Mouse (Mus musculus): ENCODE results near the gene Ptpro.
"Not testable (repeated sequence)": the region's sequence is repeated elsewhere in the genome, so short reads cannot be mapped to it uniquely, and the experiment has no call there.

Gene Ptpro

DNA sequence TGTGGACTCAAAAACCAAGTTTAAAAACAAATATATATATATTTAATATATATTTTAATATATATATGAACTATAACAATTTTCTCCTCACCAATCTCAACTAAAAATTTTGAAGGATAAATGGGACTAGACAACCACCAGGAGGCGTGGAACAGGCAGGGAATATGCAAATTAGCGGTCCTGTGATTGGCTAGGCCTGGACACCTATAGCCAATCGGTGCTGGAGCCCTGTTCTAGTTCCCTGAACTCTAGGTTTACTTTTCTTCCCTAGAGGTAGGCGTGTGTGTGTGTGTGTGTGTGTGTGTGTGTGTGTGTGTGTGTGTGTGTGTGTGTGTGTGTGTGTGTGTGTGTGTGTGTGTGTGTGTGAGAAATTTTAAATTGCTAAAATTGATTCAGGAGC lies 134.8 kb downstream of the Ptpro start:
- DNase-seq (ENCODE audit: low spot score): no peak

DNA sequence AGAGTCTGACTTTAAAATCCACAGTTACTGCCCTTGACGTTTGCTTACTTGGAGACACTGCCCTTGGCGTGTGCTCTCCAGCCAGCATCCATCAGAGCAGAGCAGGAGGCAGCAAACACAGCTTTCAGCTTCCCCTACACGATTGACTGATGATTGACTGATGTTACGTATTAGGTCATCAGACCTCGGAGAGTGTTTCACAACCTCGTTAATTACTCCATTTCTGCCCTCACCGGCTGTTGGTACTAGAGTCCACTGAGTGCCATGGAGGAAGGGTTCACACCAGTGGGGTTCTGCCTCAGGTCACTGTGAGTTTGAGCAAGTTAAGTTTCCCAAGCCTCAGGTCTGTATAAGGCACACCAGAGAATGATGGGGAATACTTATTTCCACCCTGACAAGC lies 143.0 kb downstream of the Ptpro start:
- DNase-seq (ENCODE audit: low spot score): no peak

DNA sequence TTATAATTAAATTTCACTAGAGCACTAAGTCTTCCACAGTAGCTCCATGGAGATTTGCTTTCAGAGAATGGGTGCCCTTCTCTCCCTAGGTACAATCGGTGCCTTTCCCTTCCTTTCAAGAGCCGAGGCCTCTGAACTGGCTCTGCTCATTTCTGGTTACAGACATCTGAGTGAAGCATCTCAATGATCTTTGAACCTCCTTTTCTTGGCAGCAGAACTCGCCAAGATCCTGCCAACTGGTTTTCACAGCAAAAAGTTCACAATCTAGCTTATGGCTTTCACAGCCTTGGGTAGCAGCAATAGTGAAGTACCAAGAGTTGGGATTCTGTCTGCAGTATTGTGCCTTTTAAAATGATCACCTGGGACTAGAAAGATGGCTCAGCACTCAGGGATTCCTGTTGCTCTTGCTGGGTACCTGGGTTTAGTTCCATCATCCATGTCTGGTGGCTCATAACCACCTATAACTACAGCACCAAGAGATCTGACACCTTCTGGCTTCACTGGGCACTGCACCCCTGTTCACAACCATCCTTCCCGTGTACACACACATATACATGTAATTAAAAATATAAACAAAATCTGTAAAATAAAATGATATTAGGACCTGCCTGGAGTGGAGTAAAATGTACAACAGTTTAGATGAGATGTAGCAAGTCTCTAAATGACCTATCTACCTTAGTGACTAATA lies 144.1 kb downstream of the Ptpro start:
- DNase-seq (ENCODE audit: low spot score): no peak

DNA sequence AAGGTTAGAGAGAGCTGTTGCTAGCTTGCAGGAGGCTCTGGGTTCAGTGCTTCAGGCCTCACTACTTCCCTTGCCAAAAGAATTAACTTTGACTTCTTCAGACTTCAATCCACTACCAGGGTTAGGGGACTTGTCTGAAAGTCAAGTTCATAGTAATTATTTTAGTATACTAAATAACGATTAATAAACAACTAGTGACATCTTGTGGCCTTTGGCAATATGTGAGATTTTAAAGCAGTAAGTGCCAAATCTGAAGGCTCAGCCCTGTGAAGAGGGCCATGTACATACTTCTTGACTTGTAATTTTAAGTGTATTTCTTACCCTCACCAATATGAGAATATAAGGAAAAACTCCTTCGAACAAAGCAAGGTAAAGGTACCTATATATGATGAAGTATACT lies 145.2 kb downstream of the Ptpro start:
- no peak for DNase-seq (ENCODE audit: low spot score)

DNA sequence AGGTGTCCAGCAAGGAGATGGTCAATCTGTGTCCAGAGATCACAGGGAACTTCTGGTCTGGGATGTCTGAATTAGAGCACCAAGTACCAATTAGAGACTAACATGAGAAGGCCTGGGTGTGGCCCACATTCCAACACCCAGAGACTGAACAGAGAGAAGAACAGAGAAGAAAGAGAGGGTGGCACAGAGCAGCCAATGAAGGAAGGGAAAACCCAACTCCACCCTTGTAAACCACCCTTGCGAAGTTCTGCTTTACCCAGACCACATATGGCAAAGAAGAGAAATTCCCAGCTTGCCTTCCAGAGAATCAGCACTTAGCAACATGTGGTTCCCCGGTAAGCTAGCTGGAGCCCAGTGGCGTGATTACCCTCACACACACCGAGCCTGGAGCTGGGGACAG lies 152.1 kb downstream of the Ptpro start:
- no peak for DNase-seq (ENCODE audit: low spot score)

- DNase-seq (ENCODE audit: low spot score): no peak
Measured at GRCm38 (mm10) chr6:137405690-137406089, 153.6 kb downstream of the Ptpro start.

- DNase-seq (ENCODE audit: low spot score): no peak
Measured at GRCm38 (mm10) chr6:137410510-137410909, 158.4 kb downstream of the Ptpro start.

GRCm38 (mm10) chr6:137411901-137412378 lies 159.8 kb downstream of the Ptpro start:
- DNase-seq (ENCODE audit: low spot score): no peak

- no peak for DNase-seq (ENCODE audit: low spot score)
Measured at GRCm38 (mm10) chr6:137413045-137413444, 160.9 kb downstream of the Ptpro start.

- peak; percentile 62 for DNase-seq (ENCODE audit: low spot score)
Measured at GRCm38 (mm10) chr6:137414531-137415405, 162.6 kb downstream of the Ptpro start.

GRCm38 (mm10) chr6:137422777-137423176 lies 170.7 kb downstream of the Ptpro start:
- no peak for DNase-seq (ENCODE audit: low spot score)

DNA sequence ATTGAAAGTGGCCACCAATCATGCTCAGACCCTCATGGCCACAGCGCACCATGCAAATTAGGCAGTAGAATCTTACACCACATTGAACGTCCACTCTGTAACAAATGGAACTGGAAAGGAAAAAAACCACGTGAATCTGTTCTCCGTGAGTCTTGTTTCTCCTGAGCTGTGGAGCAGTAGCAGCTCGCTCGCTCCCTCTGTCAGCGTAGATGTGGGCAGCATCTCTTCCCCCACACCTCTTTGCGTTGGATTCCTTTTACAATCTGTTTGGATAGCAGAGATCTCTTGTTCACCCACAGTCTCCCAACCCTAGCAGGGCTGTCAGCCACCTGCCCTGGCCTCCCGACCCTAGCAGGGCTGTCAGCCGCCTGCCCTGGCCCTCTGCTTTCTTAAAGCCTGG lies 171.7 kb downstream of the Ptpro start:
- no peak for DNase-seq (ENCODE audit: low spot score)

- DNase-seq (ENCODE audit: low spot score): no peak
Measured at GRCm38 (mm10) chr6:137425500-137426432, 173.6 kb downstream of the Ptpro start.

GRCm38 (mm10) chr6:137433521-137434137 lies 181.5 kb downstream of the Ptpro start:
- DNase-seq (ENCODE audit: low spot score): no peak

DNA sequence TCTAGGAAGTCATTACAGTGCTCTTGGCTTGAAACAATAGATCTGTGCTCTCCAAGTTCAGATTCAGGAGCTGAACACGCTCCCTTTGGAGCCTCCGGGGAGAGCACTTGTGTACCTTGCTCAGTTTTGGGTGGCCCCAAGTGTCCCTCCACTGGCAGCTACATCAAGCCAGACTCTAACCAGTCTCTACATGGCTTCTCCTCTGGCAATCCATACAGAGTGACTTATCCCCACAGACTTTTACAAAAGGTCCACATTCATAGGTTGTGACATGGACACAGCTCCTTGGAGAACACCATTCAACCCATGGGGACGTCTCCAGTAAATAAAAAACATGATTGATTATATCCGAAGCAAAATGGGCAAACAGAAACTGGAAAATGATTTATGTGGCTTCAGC lies 185.4 kb downstream of the Ptpro start:
- DNase-seq (ENCODE audit: low spot score): no peak

GRCm38 (mm10) chr6:137437902-137438580 lies 185.9 kb downstream of the Ptpro start:
- DNase-seq (ENCODE audit: low spot score): no peak

DNA sequence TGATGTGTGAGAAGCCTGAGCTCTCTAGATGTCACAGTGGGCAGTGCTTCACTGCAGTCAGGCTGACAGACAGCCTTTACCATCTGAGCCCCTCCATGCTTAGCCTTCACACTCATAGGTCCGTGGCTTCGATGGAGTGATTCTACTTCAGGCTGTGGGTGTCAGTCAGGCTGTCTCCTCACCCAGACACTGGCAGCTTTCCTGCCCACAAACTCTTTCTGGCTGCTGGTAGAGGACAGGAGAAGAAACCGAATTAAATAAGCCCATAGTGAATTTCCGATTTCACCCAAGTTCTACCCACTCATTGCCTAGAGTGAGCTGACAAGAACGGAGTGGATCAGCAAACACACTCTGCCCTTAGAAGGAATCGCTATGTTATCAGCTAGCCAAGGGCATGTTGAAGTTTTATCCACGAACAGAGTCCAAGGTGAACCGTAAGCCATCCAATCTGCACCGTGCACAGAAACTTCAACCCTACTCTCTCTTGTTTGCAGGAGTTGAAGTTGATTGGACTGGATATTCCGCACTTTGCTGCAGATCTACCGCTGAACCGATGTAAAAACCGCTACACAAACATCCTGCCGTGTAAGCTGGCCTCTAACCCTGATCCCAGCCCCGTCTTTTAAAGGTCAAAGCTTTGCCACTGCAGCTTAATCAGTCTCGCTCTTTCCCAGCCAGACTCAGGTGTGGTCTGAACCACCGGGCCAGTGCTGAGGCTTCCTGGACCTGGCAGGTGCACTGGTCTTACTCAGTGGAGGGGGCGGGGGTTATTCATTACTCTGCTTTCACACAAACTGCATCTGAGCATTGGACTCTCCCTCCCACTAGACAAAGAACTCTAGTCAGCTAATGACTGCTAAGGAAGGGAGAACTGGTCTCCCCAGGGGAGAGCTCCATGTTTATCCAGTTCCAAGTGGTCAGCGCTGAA lies 188.7 kb downstream of the Ptpro start:
- no peak for DNase-seq (ENCODE audit: low spot score)

DNA sequence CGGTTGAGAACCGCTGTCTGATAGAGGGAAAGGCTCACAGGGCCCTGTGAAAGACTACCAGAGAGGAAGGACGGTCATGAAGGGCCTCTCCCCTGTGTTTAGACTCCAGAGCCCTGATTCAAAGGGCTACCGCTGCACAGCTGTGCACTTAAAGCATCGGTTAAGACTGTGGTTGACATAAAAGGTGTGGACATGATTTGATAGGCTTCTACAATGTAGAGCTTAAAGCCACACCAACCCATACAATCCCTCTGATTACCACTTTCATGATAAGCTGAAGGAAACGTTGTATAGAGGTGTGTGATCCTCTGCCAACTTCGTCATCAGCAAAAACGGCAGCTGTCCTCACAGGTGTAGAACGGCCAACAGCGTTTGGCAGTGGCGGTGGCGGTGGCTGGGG lies 191.0 kb downstream of the Ptpro start:
- no peak for DNase-seq (ENCODE audit: low spot score)

- not testable (repeated sequence) for DNase-seq (ENCODE audit: low spot score)
Measured at GRCm38 (mm10) chr6:137446116-137446515, 194.0 kb downstream of the Ptpro start.

DNA sequence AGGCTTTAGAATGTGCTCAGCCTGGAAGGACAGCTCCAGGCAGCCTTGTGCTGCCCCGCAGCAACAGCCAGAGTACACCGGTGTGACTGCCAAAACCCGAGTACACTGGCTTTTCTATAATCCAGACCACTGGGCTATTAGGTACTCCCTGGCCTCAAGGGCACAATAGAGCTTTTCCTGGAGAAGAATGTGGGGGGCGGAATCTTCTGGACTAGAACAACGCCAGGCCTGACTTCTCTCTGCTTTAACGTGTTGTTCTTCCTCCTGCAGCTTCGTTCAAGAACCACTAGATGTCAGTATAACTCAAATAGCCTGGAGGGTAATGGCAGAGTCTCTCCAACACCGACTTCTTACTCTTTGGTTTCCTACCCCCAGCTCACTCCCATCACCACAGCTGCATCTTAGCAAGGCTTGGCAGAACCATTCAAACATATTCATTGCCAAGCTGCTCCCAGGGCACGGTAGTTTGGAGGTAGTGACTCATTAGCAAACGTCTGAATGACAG lies 203.5 kb downstream of the Ptpro start:
- DNase-seq (ENCODE audit: low spot score): peak; percentile 58

All from testis, postnatal 10 days (tissue).